Mouse (Mus musculus): ENCODE data around the gene Gm21149. TPM values are rescaled to one million over a fixed set of nuclear protein-coding genes. Genes with fewer than 3 reads are reported as not detected.

The Gm21149 gene
- not detected for polyA plus RNA-seq (2015; fragmentation: Illumina TruSeq; extraction: RNeasy Lipid Tissue Mini Kit (QIAGEN cat#74804); ENCODE audit: insufficient read depth, low read depth, low replicate concordance)

GRCm38 (mm10) chr5:15476423-15476822 is at the start of gene Gm21149:
Gene Gm21149, minus strand, starts transcription at chr5:15476523.

Other genes with a start within 250 kb of the Gm21149 start
- gene Gm21190, start 52.7 kb upstream of the Gm21149 start, polyA plus RNA-seq (2015; fragmentation: Illumina TruSeq; extraction: RNeasy Lipid Tissue Mini Kit (QIAGEN cat#74804); ENCODE audit: insufficient read depth, low read depth, low replicate concordance) = not detected
- gene Gm21083, start 100.8 kb upstream of the Gm21149 start, polyA plus RNA-seq (2015; fragmentation: Illumina TruSeq; extraction: RNeasy Lipid Tissue Mini Kit (QIAGEN cat#74804); ENCODE audit: insufficient read depth, low read depth, low replicate concordance) = not detected
- gene Speer4d, start 142.5 kb upstream of the Gm21149 start, polyA plus RNA-seq (2015; fragmentation: Illumina TruSeq; extraction: RNeasy Lipid Tissue Mini Kit (QIAGEN cat#74804); ENCODE audit: insufficient read depth, low read depth, low replicate concordance) = not detected
- not detected for gene 4930572O03Rik, start 180.5 kb upstream of the Gm21149 start, polyA plus RNA-seq (2015; fragmentation: Illumina TruSeq; extraction: RNeasy Lipid Tissue Mini Kit (QIAGEN cat#74804); ENCODE audit: insufficient read depth, low read depth, low replicate concordance)
- not detected for gene Speer4c, start 237.7 kb upstream of the Gm21149 start, polyA plus RNA-seq (2015; fragmentation: Illumina TruSeq; extraction: RNeasy Lipid Tissue Mini Kit (QIAGEN cat#74804); ENCODE audit: insufficient read depth, low read depth, low replicate concordance)

Measured in pancreas, adult 10 weeks (tissue).